Mouse (Mus musculus) cerebellum, adult 2 months (tissue): ENCODE data around the gene Ugt1a2.

Experiments
- CTCF ChIP-seq: fragments of 200-500 bp; IDR thresholded peaks from 2 replicates; pipeline ENCODE4 v1.5.1; 2011; ENCODE audit warnings: low read depth, mild to moderate bottlenecking, control low read depth, low read length, moderate library complexity, borderline replicate concordance; ENCODE audit not compliant: insufficient read depth
- POLR2A ChIP-seq: fragments of 200-500 bp; IDR thresholded peaks from 2 replicates; pipeline ENCODE4 v1.6.1; 2011; ENCODE audit warnings: low read length, control low read depth, borderline replicate concordance; ENCODE audit not compliant: insufficient read depth

- TF ChIP-seq CTCF, result no peak
- TF ChIP-seq POLR2A, result no peak
Observed at GRCm38 (mm10) chr1:88200456-88200855, at the start of gene Ugt1a2.
